Mouse (Mus musculus) liver, adult (tissue): ENCODE measurements around the gene Epb41l2.

Source experiments
- GATA4 ChIP-seq: IDR thresholded peaks from 2 replicates; pipeline ENCODE4 v1.6.1; 2014; ENCODE audit warnings: mild to moderate bottlenecking, low read length; ENCODE audit not compliant: insufficient replicate concordance

Gene Epb41l2

GRCm38 (mm10) chr10:25380746-25381481, 21.3 kb downstream of the Epb41l2 start:
- no peak for TF ChIP-seq GATA4

GRCm38 (mm10) chr10:25381951-25382350, 22.4 kb downstream of the Epb41l2 start:
- no peak for TF ChIP-seq GATA4

DNA sequence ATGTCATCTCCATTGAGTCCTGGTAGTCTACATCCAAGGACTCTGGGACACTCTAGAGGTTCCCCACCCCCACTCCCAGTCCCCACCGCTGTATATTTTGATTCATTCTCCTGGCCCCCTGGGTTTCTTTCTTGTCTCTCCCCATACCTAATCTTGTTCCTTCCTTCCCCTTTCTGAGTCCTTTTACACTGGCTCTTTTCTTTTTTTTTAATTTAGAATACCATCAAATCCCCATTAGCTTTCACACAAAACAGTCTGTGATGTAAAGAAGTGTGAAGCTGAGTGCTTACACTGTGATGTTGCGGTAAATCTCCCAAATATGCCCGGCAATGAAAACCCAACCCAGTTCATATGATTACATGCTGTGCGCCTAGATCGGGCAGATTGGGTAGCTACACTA, 23.6 kb downstream of the Epb41l2 start:
- no peak for TF ChIP-seq GATA4

GRCm38 (mm10) chr10:25384391-25384790, 24.8 kb downstream of the Epb41l2 start:
- no peak for TF ChIP-seq GATA4

DNA sequence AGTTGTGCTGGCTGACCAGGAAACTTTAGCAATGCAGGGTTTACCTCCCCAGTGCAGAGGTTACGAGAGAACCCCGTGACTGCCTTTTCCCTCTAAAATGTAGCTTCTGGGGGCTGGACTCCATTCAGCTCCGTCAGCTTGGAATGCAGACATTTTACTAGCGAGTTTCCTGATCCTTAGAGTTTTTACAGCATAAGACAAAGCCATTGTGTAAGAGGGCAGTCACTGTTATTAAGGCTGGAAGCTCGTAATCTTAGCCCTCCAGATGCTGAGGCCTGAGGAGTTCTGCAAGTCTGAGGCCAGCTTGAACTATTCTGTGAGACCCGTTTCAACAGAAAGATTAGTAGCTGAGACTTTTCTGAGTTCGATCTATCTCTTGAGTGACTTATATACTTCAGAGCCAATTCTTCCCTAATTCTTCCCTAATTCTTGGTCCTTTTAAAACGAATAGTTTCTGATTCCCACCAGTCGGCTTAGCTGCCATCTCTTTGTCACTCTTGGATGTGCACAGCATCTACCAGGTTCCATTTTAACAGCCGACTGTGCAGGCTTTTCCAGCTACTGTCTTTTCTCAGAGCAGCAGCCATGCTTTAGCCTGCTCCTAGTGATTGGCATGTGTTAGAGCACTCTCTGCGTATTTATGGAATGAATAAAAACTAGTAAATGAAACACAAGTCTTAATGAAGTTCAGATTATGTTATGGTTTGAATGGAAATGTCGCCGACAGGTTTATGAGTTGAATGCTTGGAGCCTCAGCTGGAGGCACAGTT, 26.4 kb downstream of the Epb41l2 start:
- TF ChIP-seq GATA4 = no peak

DNA sequence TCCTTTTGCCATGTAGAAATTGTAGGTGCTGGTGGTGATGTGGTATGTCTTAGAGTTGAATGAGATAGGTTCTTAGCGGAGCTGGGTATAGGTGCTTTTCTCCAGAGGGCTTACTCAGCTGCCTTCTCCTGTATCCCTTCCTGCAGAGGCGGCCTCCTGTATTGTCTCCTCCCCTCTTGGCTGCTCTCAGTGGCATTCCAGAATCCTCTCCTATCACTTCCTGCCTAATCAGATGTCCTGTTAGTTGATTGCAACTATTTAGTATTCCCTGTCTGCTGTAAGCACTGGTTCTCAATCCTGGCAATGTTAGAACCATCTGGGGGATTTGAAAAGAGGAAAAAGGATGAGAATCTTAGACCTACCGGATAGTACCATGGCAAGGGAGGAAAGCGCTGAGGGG, 27.3 kb downstream of the Epb41l2 start:
- peak; percentile 80; the same call in 1 of the 2 replicates for TF ChIP-seq GATA4

- TF ChIP-seq GATA4 = no peak
Observed at GRCm38 (mm10) chr10:25387268-25387667, 27.7 kb downstream of the Epb41l2 start.

DNA sequence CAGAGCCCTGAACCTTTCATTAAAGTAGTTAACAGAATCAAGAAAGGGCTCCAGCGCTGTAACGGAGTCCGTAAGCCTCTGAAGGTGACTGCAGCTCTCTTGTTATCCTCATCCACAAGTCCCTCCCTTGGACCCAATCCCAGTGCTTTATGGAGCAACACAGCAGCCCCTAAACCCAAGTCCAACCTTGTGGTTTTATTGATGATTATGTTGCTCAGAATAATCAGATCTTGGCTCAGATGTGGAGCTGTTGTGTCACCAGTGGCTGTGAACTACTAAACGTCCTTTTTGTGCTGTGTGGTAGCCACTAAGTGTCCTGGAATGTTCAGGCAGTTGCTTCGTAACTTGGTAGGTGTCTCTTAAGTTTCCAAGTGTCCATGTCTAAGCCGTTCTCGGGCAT, 33.2 kb downstream of the Epb41l2 start:
- no peak for TF ChIP-seq GATA4

DNA sequence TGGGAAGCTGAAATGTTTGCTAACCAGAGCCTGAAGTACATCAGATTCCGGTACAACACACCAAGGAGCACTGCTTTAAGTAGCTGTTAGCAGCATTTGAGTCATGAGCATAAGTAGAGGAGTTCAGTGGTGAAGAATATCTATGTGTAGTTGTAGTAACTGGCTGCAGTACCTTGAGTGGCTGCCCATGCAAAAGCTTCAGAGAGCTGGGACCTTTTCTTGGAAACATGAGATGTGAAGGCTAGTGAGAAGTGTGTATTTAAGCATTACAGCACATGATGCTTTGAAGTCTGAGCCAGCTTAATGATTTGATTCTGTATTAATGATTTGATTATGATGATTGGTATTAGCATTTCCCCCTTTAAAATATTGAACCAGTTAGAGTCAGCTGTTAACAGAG, 34.1 kb downstream of the Epb41l2 start:
- no peak for TF ChIP-seq GATA4

DNA sequence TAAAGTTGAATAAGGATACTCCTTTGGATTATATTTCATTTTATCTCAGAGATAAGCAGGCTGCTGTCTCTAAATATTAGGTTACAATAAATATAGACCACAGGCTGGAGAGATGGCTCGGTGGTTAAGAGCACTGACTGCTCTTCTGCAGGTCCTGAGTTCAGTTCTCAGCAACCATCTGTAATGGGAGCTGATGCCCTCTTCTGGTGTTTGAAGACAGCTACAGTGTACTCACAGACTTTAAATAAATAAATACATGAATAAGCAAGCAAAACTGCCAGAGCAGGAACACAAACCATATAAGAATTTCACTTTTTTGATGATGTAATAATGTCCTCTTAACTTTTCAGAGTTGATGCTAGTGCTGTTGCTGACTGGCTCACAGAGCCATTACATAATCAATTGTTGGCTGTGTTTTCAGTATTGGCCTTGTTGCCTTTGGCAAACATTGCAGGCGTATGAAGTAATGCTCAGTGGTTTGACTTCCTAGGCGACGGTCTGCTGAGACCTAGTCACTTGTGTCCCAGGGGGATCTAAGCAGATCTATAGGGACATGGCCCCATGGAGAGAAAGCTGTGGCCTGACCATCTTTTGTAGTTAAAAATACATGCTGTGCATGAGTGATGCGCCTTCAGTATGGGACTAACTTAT, 35.8 kb downstream of the Epb41l2 start:
- TF ChIP-seq GATA4 = no peak

DNA sequence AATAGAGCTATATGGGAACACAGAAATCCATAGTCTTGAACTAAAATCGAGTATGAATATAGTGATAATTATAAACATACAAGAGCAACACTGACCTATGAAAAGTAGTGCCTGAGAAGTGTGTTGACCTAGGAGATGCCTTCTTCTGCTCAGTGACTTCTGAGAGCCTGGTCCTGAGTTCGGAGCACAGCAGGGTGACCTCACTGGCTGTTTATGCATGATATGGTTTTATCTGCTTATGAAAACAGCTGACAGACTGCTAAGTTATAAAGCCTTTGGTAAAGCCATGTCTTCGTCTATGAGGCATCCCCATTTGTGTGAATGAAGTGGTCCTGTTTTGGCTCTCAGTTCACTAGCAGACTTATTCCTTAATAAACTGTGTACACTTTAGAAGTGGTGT, 37.3 kb downstream of the Epb41l2 start:
- TF ChIP-seq GATA4 = no peak

- TF ChIP-seq GATA4 = no peak
Observed at GRCm38 (mm10) chr10:25397767-25398690, 38.4 kb downstream of the Epb41l2 start.

DNA sequence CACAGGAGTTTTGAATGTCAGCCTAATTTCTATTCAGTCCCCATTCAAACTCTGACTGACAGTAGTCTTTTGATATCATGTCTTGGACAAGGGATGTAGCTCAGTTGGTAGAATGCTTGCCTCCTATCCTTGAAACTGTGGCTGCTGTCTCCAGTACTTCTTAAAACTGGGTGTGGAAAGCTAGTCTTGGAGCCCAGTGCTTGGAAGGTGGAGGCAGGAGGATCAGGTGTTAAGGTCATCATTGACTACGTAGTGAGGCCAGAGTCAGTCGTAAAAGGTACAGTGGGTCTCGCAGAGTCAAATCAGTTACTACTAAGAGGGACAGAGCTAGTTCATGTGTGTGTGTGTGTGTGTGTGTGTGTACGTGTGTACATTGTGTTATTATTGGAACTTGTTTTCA, 39.4 kb downstream of the Epb41l2 start:
- TF ChIP-seq GATA4 = no peak

DNA sequence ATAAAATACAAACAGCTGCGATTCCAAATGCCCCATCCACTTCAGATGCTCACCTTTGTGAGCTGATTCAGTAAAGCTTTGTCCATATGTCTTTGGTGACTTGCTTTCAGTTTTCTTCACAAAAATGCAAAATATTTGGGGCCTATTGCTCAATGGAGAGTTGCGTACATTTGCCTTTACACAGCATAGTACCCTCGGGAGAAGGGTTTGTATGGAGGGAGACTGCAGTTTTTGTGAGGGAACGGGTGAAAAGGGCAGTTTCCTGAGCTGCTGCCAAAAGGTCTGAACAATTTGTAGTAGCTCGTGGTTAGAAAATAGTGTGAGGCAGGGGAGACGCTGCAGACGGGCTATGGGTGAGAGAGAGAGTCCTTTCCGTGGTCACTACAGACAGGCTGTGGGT, 40.5 kb downstream of the Epb41l2 start:
- TF ChIP-seq GATA4 = no peak

GRCm38 (mm10) chr10:25400646-25401045, 41.0 kb downstream of the Epb41l2 start:
- TF ChIP-seq GATA4 = no peak

GRCm38 (mm10) chr10:25401356-25401755, 41.8 kb downstream of the Epb41l2 start:
- no peak for TF ChIP-seq GATA4

GRCm38 (mm10) chr10:25402886-25403285, 43.3 kb downstream of the Epb41l2 start:
- TF ChIP-seq GATA4 = no peak
